Mouse (Mus musculus): Measurements from ENCODE around the gene Dctpp1. TPM values are rescaled to one million over a fixed set of nuclear protein-coding genes. Genes with fewer than 3 reads are reported as not detected.

The Dctpp1 gene
- total RNA-seq, 2 experiments from 2014 or later = 27.9 to 31.1 TPM

- DNase-seq (ENCODE audit: low spot score in 2 of 2) = no peak
These were observed 47.9 kb downstream of the Dctpp1 start for GRCm38 (mm10) chr7:127212432-127213250.

GRCm38 (mm10) chr7:127211014-127211745 is 49.3 kb downstream of the Dctpp1 start:
- no peak for DNase-seq (ENCODE audit: low spot score in 2 of 2)

- DNase-seq (ENCODE audit: low spot score in 2 of 2) = no peak
These were observed 50.2 kb downstream of the Dctpp1 start for GRCm38 (mm10) chr7:127210266-127210665.

- no peak for DNase-seq (ENCODE audit: low spot score in 2 of 2)
These were observed 50.7 kb downstream of the Dctpp1 start for GRCm38 (mm10) chr7:127209851-127210250.

- DNase-seq (ENCODE audit: low spot score in 2 of 2) = peak; percentile 86 to 98
These were observed 51.7 kb downstream of the Dctpp1 start, which contains the start of gene Mylpf for GRCm38 (mm10) chr7:127208553-127209438. Gene Mylpf (plus strand): TSS chr7:127208890.

- DNase-seq (ENCODE audit: low spot score in 2 of 2) = no peak
These were observed 52.3 kb downstream of the Dctpp1 start, which contains the start of gene Tbc1d10b for GRCm38 (mm10) chr7:127208295-127208552. Gene Tbc1d10b (minus strand): TSS chr7:127208468.

- peak in 1 of 2 experiments; percentile 36 for DNase-seq (ENCODE audit: low spot score in 2 of 2)
These were observed 52.9 kb downstream of the Dctpp1 start for GRCm38 (mm10) chr7:127207374-127208294.

Other genes with a start within 250 kb of the Dctpp1 start
- gene Mvp, start 246.1 kb downstream of the Dctpp1 start, total RNA-seq (2021) = 1 to 10 TPM; 5.8 to 6.3 TPM
- gene Pagr1b, start 244.2 kb downstream of the Dctpp1 start, total RNA-seq (2021) = 1 to 10 TPM in 1 of 2 experiments, not detected in 1; 2.0 TPM
- gene Pagr1a, start 243.4 kb downstream of the Dctpp1 start, total RNA-seq (2021) = 10 to 100 TPM; 21.2 to 27.3 TPM
- gene Gm42742, start 239.6 kb downstream of the Dctpp1 start, total RNA-seq (2021) = 10 to 100 TPM; 34.0 to 35.5 TPM
- gene Prrt2, start 239.5 kb downstream of the Dctpp1 start, total RNA-seq (2021) = 100 to 1,000 TPM; 184 to 201 TPM
- gene Maz, start 233.7 kb downstream of the Dctpp1 start, total RNA-seq (2021) = 100 to 1,000 TPM; 270 to 285 TPM
- gene Kif22, start 218.2 kb downstream of the Dctpp1 start, total RNA-seq (2021) = 10 to 100 TPM; 11.1 to 15.3 TPM
- gene Zg16, start 173.4 kb downstream of the Dctpp1 start, total RNA-seq (2021) = not detected
- 1 to 10 TPM; 1.1 to 2.7 TPM for gene AI467606, start 169.3 kb downstream of the Dctpp1 start, total RNA-seq (2021)
- under 1 TPM; 0.19 to 0.76 TPM for gene Qprt, start 138.5 kb downstream of the Dctpp1 start, total RNA-seq (2021)
- gene Spn, start 122.9 kb downstream of the Dctpp1 start, total RNA-seq (2021) = under 1 TPM; 0.65 to 0.95 TPM
- 10 to 100 TPM; 75.1 to 77.0 TPM for gene Cd2bp2, start 64.7 kb downstream of the Dctpp1 start, total RNA-seq (2021)
- gene Tbc1d10b, start 52.2 kb downstream of the Dctpp1 start, total RNA-seq (2021) = 10 to 100 TPM; 93.6 to 97.3 TPM
- gene Mylpf, start 51.8 kb downstream of the Dctpp1 start, total RNA-seq (2021) = 1 to 10 TPM; 1.0 to 1.5 TPM
- gene Zfp553, start 27.6 kb downstream of the Dctpp1 start, total RNA-seq (2021) = 10 to 100 TPM; 17.8 to 18.1 TPM
- gene Sept1, start 27.6 kb downstream of the Dctpp1 start, total RNA-seq (2021) = 1 to 10 TPM; 6.9 to 8.6 TPM
- gene Zfp771, start 16.4 kb downstream of the Dctpp1 start, total RNA-seq (2021) = 10 to 100 TPM; 55.5 to 57.2 TPM
- 10 to 100 TPM; 47.4 to 50.6 TPM for gene Sephs2, start 13.3 kb upstream of the Dctpp1 start, total RNA-seq (2021)
- under 1 TPM; 0.32 to 0.57 TPM for gene Itgal, start 35.6 kb upstream of the Dctpp1 start, total RNA-seq (2021)
- gene Zfp768, start 84.9 kb upstream of the Dctpp1 start, total RNA-seq (2021) = 10 to 100 TPM; 12.4 to 12.8 TPM
- gene Zfp747, start 115.3 kb upstream of the Dctpp1 start, total RNA-seq (2021) = 1 to 10 TPM; 5.3 to 6.0 TPM
- 1 to 10 TPM; 2.7 to 3.2 TPM for gene 9130019O22Rik, start 126.5 kb upstream of the Dctpp1 start, total RNA-seq (2021)
- 1 to 10 TPM; 6.1 to 7.4 TPM for gene E430018J23Rik, start 132.9 kb upstream of the Dctpp1 start, total RNA-seq (2021)
- gene Zfp764, start 146.1 kb upstream of the Dctpp1 start, total RNA-seq (2021) = 1 to 10 TPM; 3.4 to 4.2 TPM
- gene Zfp688, start 161.4 kb upstream of the Dctpp1 start, total RNA-seq (2021) = 10 to 100 TPM; 10.6 to 10.7 TPM
- 1 to 10 TPM; 7.3 to 8.1 TPM for gene Zfp689, start 188.4 kb upstream of the Dctpp1 start, total RNA-seq (2021)
- gene Prr14, start 198.9 kb upstream of the Dctpp1 start, total RNA-seq (2021) = 10 to 100 TPM; 29.4 to 31.3 TPM
- 10 to 100 TPM; 62.9 to 66.8 TPM for gene Fbrs, start 218.5 kb upstream of the Dctpp1 start, total RNA-seq (2021)

All from layer of hippocampus, postnatal 14 days (tissue).